ENCODE assay signal across 32 mouse cellular contexts in genomic region chr3:79187912-79188311, GRCm38 (mm10).
"Had no signal": no experiment of that assay in that cellular context is flagged by ENCODE, and none has a peak within 500 bp of the region (broad histone marks: within the 10 kb centered on the region; RNA-seq: fewer than 3 reads in every experiment).

No protein-coding gene starts in this region.

- H3K27me3 ChIP-seq: limb, embryonic 12.5 days; limb, embryonic 13.5 days; limb, embryonic 15.5 days; liver, embryonic 12.5 days; liver, embryonic 13.5 days; liver, embryonic 15.5 days; lung, embryonic 15.5 days; megakaryocyte, embryonic 14.5 days; midbrain, embryonic 12.5 days; midbrain, embryonic 13.5 days; midbrain, embryonic 15.5 days; neural tube, embryonic 12.5 days had no signal

- H3K27ac ChIP-seq: limb, embryonic 10.5 days; limb, embryonic 12.5 days; limb, embryonic 13.5 days; limb, embryonic 15.5 days; liver, embryonic 12.5 days; liver, embryonic 13.5 days; liver, embryonic 14.5 days; liver, embryonic 15.5 days; lung, embryonic 15.5 days; macrophage; midbrain, embryonic 10.5 days; midbrain, embryonic 12.5 days; midbrain, embryonic 13.5 days; midbrain, embryonic 15.5 days; neural tube, embryonic 12.5 days had no signal

- H3K9me3 ChIP-seq: limb, embryonic 10.5 days; limb, embryonic 12.5 days; limb, embryonic 13.5 days; limb, embryonic 15.5 days; liver, embryonic 12.5 days; liver, embryonic 13.5 days; liver, embryonic 15.5 days; lung, embryonic 15.5 days; megakaryocyte, embryonic 14.5 days; midbrain, embryonic 10.5 days; midbrain, embryonic 12.5 days; midbrain, embryonic 13.5 days; midbrain, embryonic 15.5 days; neural tube, embryonic 12.5 days had no signal

- H3K4me3 ChIP-seq: limb, embryonic 10.5 days; limb, embryonic 12.5 days; limb, embryonic 13.5 days; limb, embryonic 15.5 days; liver, embryonic 12.5 days; liver, embryonic 13.5 days; liver, embryonic 15.5 days; lung, embryonic 15.5 days; megakaryocyte, embryonic 14.5 days; midbrain, embryonic 10.5 days; midbrain, embryonic 12.5 days; midbrain, embryonic 13.5 days; midbrain, embryonic 15.5 days; myocyte; neural tube, embryonic 12.5 days had no signal

- H3K4me1 ChIP-seq: liver, embryonic 12.5 days; liver, embryonic 13.5 days; liver, embryonic 15.5 days had no signal

- ATAC-seq: liver, embryonic 12.5 days; liver, postnatal 0 days; lung, postnatal 0 days; midbrain, embryonic 13.5 days; midbrain, embryonic 15.5 days; midbrain, embryonic 16.5 days had no signal

- H3K4me2 ChIP-seq: limb, embryonic 12.5 days; limb, embryonic 13.5 days; limb, embryonic 15.5 days; liver, embryonic 11.5 days; liver, embryonic 12.5 days; liver, embryonic 13.5 days; liver, embryonic 15.5 days; lung, embryonic 14.5 days; lung, embryonic 15.5 days; midbrain, embryonic 11.5 days; midbrain, embryonic 12.5 days; midbrain, embryonic 13.5 days; midbrain, embryonic 15.5 days; neural tube, embryonic 12.5 days had no signal

- DNase-seq: left cerebral cortex, postnatal 4 days; liver; liver, embryonic 13.5 days; liver, postnatal 0 days; lung, adult 18-20 months; lung, adult 2 months; lung, embryonic 14.5 days; lung, postnatal 10 days; lung, postnatal 14 days; lung, postnatal 36 days; lung, postnatal 4 days; midbrain, embryonic 14.5 days had no signal

- H3K9ac ChIP-seq: limb, embryonic 12.5 days; limb, embryonic 13.5 days; limb, embryonic 15.5 days; liver, embryonic 12.5 days; liver, embryonic 13.5 days; liver, embryonic 14.5 days; liver, embryonic 15.5 days; liver, postnatal 0 days; lung, embryonic 14.5 days; lung, embryonic 15.5 days; midbrain, embryonic 12.5 days; midbrain, embryonic 13.5 days; midbrain, embryonic 15.5 days; neural tube, embryonic 12.5 days had no signal

- H3K36me3 ChIP-seq: limb, embryonic 10.5 days; limb, embryonic 12.5 days; limb, embryonic 13.5 days; limb, embryonic 15.5 days; liver, embryonic 12.5 days; liver, embryonic 13.5 days; liver, embryonic 15.5 days; lung, embryonic 15.5 days; midbrain, embryonic 10.5 days; midbrain, embryonic 12.5 days; midbrain, embryonic 13.5 days; midbrain, embryonic 15.5 days; neural tube, embryonic 12.5 days had no signal
